Mouse (Mus musculus): ENCODE measurements around the gene Gfpt2. TPM values are rescaled to one million over a fixed set of nuclear protein-coding genes. Genes with fewer than 3 reads are reported as not detected.

Gene Gfpt2
- total RNA-seq, 2 experiments from 2014 or later: 8.9 to 9.9 TPM

- DNase-seq (ENCODE audit: extremely low spot score in 1 of 2, low spot score in 2 of 2): no peak
- intact Hi-C loops (cut with DNase I): no loop called here
These were observed 67.2 kb downstream of the Gfpt2 start for GRCm38 (mm10) chr11:49861139-49861538.

GRCm38 (mm10) chr11:49863926-49864325, 69.9 kb downstream of the Gfpt2 start:
- intact Hi-C loops (cut with DNase I): no loop called here
- no peak for DNase-seq (ENCODE audit: extremely low spot score in 1 of 2, low spot score in 2 of 2)

- DNase-seq (ENCODE audit: extremely low spot score in 1 of 2, low spot score in 2 of 2): no peak
- intact Hi-C loops (cut with DNase I): loop anchor here (5.0 kb wide), 1 partner anchor 140 kb away; no protein-coding TSS in a partner anchor
These were observed 73.3 kb downstream of the Gfpt2 start for GRCm38 (mm10) chr11:49867320-49867719.

- DNase-seq (ENCODE audit: extremely low spot score in 1 of 2, low spot score in 2 of 2): peak in 1 of 2 experiments; percentile 48
- intact Hi-C loops (cut with DNase I): loop anchor here (5.0 kb wide), 1 partner anchor 142 kb away; no protein-coding TSS in a partner anchor
These were observed 75.8 kb downstream of the Gfpt2 start for GRCm38 (mm10) chr11:49869762-49870161.

GRCm38 (mm10) chr11:49871914-49872313, 77.9 kb downstream of the Gfpt2 start:
- DNase-seq (ENCODE audit: extremely low spot score in 1 of 2, low spot score in 2 of 2): peak; percentile 27 to 48
- intact Hi-C loops (cut with DNase I): no loop called here

GRCm38 (mm10) chr11:49872779-49873178, 78.8 kb downstream of the Gfpt2 start:
- no peak for DNase-seq (ENCODE audit: extremely low spot score in 1 of 2, low spot score in 2 of 2)
- intact Hi-C loops (cut with DNase I): no loop called here

- intact Hi-C loops (cut with DNase I): no loop called here
- DNase-seq (ENCODE audit: extremely low spot score in 1 of 2, low spot score in 2 of 2): no peak
These were observed 83.2 kb downstream of the Gfpt2 start for GRCm38 (mm10) chr11:49876948-49877817.

GRCm38 (mm10) chr11:49879950-49880642, 86.1 kb downstream of the Gfpt2 start:
- intact Hi-C loops (cut with DNase I): no loop called here
- peak in 1 of 2 experiments; percentile 74 for DNase-seq (ENCODE audit: extremely low spot score in 1 of 2, low spot score in 2 of 2)

- intact Hi-C loops (cut with DNase I): no loop called here
- no peak for DNase-seq (ENCODE audit: extremely low spot score in 1 of 2, low spot score in 2 of 2)
These were observed 89.4 kb downstream of the Gfpt2 start for GRCm38 (mm10) chr11:49883394-49883793.

Small RNA genes within 50 kb of the gene (microRNA-seq; reads per million reads assigned to microRNA genes)
- gene Gm23813: not detected

Other genes with a start within 250 kb of the Gfpt2 start
- gene Olfr1380, start 237.3 kb upstream of the Gfpt2 start, total RNA-seq (2021): not detected
- gene Flt4, start 184.9 kb upstream of the Gfpt2 start, total RNA-seq (2021): 1 to 10 TPM; 3.4 to 3.8 TPM
- not detected for gene Scgb3a1, start 130.6 kb upstream of the Gfpt2 start, total RNA-seq (2021)
- gene Cnot6, start 81.5 kb upstream of the Gfpt2 start, total RNA-seq (2021): 10 to 100 TPM; 47.6 to 48.9 TPM
- 100 to 1,000 TPM; 202 to 212 TPM for gene Mapk9, start 52.6 kb downstream of the Gfpt2 start, total RNA-seq (2021)
- gene Rasgef1c, start 107.7 kb downstream of the Gfpt2 start, total RNA-seq (2021): 10 to 100 TPM; 17.5 to 20.2 TPM
- gene Rnf130, start 231.2 kb downstream of the Gfpt2 start, total RNA-seq (2021): 100 to 1,000 TPM in 1 of 2 experiments, 10 to 100 TPM in 1; 98.2 to 106 TPM

All from left cerebral cortex, postnatal 10 days (tissue).